Mouse (Mus musculus): ENCODE measurements around the gene Rasgrp3. TPM values are rescaled to one million over a fixed set of nuclear protein-coding genes. Genes with fewer than 3 reads are reported as not detected.

The Rasgrp3 gene
- polyA plus RNA-seq, 1 experiment: 15.6 TPM

GRCm38 (mm10) chr17:75536396-75537049, 100.8 kb downstream of the Rasgrp3 start:
- Histone ChIP-seq H3K4me1 (ENCODE audit: control insufficient read depth, insufficient read depth, low read length) (no peaks in the 10 kb centered on the region), H3K27me3 (ENCODE audit: control insufficient read depth, insufficient read depth, low read length) (no peaks in the 10 kb centered on the region), H3K4me3 (replicated peaks; ENCODE audit: insufficient read depth, low read depth, low read length) (no peak overlapping the region), H3K27ac (ENCODE audit: insufficient read depth, low read length) (no peak overlapping the region)
- no peak for DNase-seq
- TF ChIP-seq CTCF (IDR thresholded peaks at IDR 0.05; ENCODE audit: borderline replicate concordance, insufficient read depth, low read depth, low read length): no peak; the same call in 1 of the 2 replicates
- no peak for TF ChIP-seq POLR2A (IDR thresholded peaks at IDR 0.05; ENCODE audit: borderline replicate concordance, insufficient read depth, low read length)
- WGBS: 41% methylated on average over 6 of the region's 6 CpGs

GRCm38 (mm10) chr17:75537050-75537445, 101.4 kb downstream of the Rasgrp3 start:
- WGBS: 89% methylated on average over 7 of the region's 7 CpGs
- H3K27me3 ChIP-seq (ENCODE audit: control insufficient read depth, insufficient read depth, low read length): no peaks in the 10 kb centered on the region
- H3K4me1 ChIP-seq (ENCODE audit: control insufficient read depth, insufficient read depth, low read length): no peaks in the 10 kb centered on the region
- H3K27ac ChIP-seq (ENCODE audit: insufficient read depth, low read length): no peak overlapping the region
- DNase-seq: no peak
- no peak overlapping the region for H3K4me3 ChIP-seq (replicated peaks; ENCODE audit: insufficient read depth, low read depth, low read length)
- TF ChIP-seq CTCF (IDR thresholded peaks at IDR 0.05; ENCODE audit: borderline replicate concordance, insufficient read depth, low read depth, low read length) (no peak), POLR2A (IDR thresholded peaks at IDR 0.05; ENCODE audit: borderline replicate concordance, insufficient read depth, low read length) (no peak)

- DNase-seq: no peak
- Histone ChIP-seq H3K27me3 (ENCODE audit: control insufficient read depth, insufficient read depth, low read length) (no peaks in the 10 kb centered on the region), H3K27ac (ENCODE audit: insufficient read depth, low read length) (no peak overlapping the region), H3K4me1 (ENCODE audit: control insufficient read depth, insufficient read depth, low read length) (no peaks in the 10 kb centered on the region), H3K4me3 (replicated peaks; ENCODE audit: insufficient read depth, low read depth, low read length) (no peak overlapping the region)
- TF ChIP-seq POLR2A (IDR thresholded peaks at IDR 0.05; ENCODE audit: borderline replicate concordance, insufficient read depth, low read length): no peak
- TF ChIP-seq CTCF (IDR thresholded peaks at IDR 0.05; ENCODE audit: borderline replicate concordance, insufficient read depth, low read depth, low read length): no peak
- 94% methylated on average over 12 of the region's 12 CpGs for WGBS
These were observed 102.7 kb downstream of the Rasgrp3 start for GRCm38 (mm10) chr17:75538431-75538830.

GRCm38 (mm10) chr17:75539130-75539529, 103.4 kb downstream of the Rasgrp3 start:
- H3K27me3 ChIP-seq (ENCODE audit: control insufficient read depth, insufficient read depth, low read length): no peaks in the 10 kb centered on the region
- TF ChIP-seq POLR2A (IDR thresholded peaks at IDR 0.05; ENCODE audit: borderline replicate concordance, insufficient read depth, low read length): no peak
- TF ChIP-seq CTCF (IDR thresholded peaks at IDR 0.05; ENCODE audit: borderline replicate concordance, insufficient read depth, low read depth, low read length): no peak
- DNase-seq: no peak
- WGBS: 95% methylated on average over 6 of the region's 6 CpGs
- no peak overlapping the region for H3K4me3 ChIP-seq (replicated peaks; ENCODE audit: insufficient read depth, low read depth, low read length)
- no peaks in the 10 kb centered on the region for H3K4me1 ChIP-seq (ENCODE audit: control insufficient read depth, insufficient read depth, low read length)
- no peak overlapping the region for H3K27ac ChIP-seq (ENCODE audit: insufficient read depth, low read length)

GRCm38 (mm10) chr17:75539841-75540240, 104.1 kb downstream of the Rasgrp3 start:
- no peak for DNase-seq
- TF ChIP-seq CTCF (IDR thresholded peaks at IDR 0.05; ENCODE audit: borderline replicate concordance, insufficient read depth, low read depth, low read length) (no peak), POLR2A (IDR thresholded peaks at IDR 0.05; ENCODE audit: borderline replicate concordance, insufficient read depth, low read length) (no peak)
- 43% methylated on average over 5 of the region's 5 CpGs for WGBS
- Histone ChIP-seq H3K4me1 (ENCODE audit: control insufficient read depth, insufficient read depth, low read length) (no peaks in the 10 kb centered on the region), H3K4me3 (replicated peaks; ENCODE audit: insufficient read depth, low read depth, low read length) (no peak overlapping the region), H3K27ac (ENCODE audit: insufficient read depth, low read length) (no peak overlapping the region), H3K27me3 (ENCODE audit: control insufficient read depth, insufficient read depth, low read length) (no peaks in the 10 kb centered on the region)

- TF ChIP-seq POLR2A (IDR thresholded peaks at IDR 0.05; ENCODE audit: borderline replicate concordance, insufficient read depth, low read length) (no peak), CTCF (IDR thresholded peaks at IDR 0.05; ENCODE audit: borderline replicate concordance, insufficient read depth, low read depth, low read length) (no peak)
- Histone ChIP-seq H3K4me3 (replicated peaks; ENCODE audit: insufficient read depth, low read depth, low read length) (no peak overlapping the region), H3K4me1 (ENCODE audit: control insufficient read depth, insufficient read depth, low read length) (no peaks in the 10 kb centered on the region), H3K27ac (ENCODE audit: insufficient read depth, low read length) (no peak overlapping the region), H3K27me3 (ENCODE audit: control insufficient read depth, insufficient read depth, low read length) (no peaks in the 10 kb centered on the region)
- WGBS: 91% methylated on average over 7 of the region's 7 CpGs
- no peak for DNase-seq
These were observed 107.7 kb downstream of the Rasgrp3 start for GRCm38 (mm10) chr17:75543434-75543833.

- Histone ChIP-seq H3K4me1 (ENCODE audit: control insufficient read depth, insufficient read depth, low read length) (no peaks in the 10 kb centered on the region), H3K4me3 (replicated peaks; ENCODE audit: insufficient read depth, low read depth, low read length) (no peak overlapping the region), H3K27me3 (ENCODE audit: control insufficient read depth, insufficient read depth, low read length) (no peaks in the 10 kb centered on the region), H3K27ac (ENCODE audit: insufficient read depth, low read length) (no peak overlapping the region)
- 71% methylated on average over 7 of the region's 7 CpGs for WGBS
- no peak for TF ChIP-seq CTCF (IDR thresholded peaks at IDR 0.05; ENCODE audit: borderline replicate concordance, insufficient read depth, low read depth, low read length)
- TF ChIP-seq POLR2A (IDR thresholded peaks at IDR 0.05; ENCODE audit: borderline replicate concordance, insufficient read depth, low read length): no peak
- no peak for DNase-seq
These were observed 108.6 kb downstream of the Rasgrp3 start for GRCm38 (mm10) chr17:75544262-75544661.

- H3K27me3 ChIP-seq (ENCODE audit: control insufficient read depth, insufficient read depth, low read length): no peaks in the 10 kb centered on the region
- WGBS: 35% methylated on average over 11 of the region's 11 CpGs
- peaks cover 3% of the 10 kb centered on the region; the same call in 1 of the 2 replicates for H3K4me1 ChIP-seq (ENCODE audit: control insufficient read depth, insufficient read depth, low read length)
- H3K4me3 ChIP-seq (replicated peaks; ENCODE audit: insufficient read depth, low read depth, low read length): peak overlapping the region; percentile 72
- no peak for TF ChIP-seq CTCF (IDR thresholded peaks at IDR 0.05; ENCODE audit: borderline replicate concordance, insufficient read depth, low read depth, low read length)
- DNase-seq: peak; percentile 37 to 43
- H3K27ac ChIP-seq (ENCODE audit: insufficient read depth, low read length): no peak overlapping the region
These were observed 115.2 kb downstream of the Rasgrp3 start for GRCm38 (mm10) chr17:75550771-75551413.
